Mouse (Mus musculus) embryo, embryonic 11.5 days (tissue): ENCODE results near the gene Hist2h2ac.
"Not testable (repeated sequence)": the region's sequence is repeated elsewhere in the genome, so short reads cannot be mapped to it uniquely, and the experiment has no call there.

Experiments used
- DNase-seq: peaks from one replicate; pipeline ENCODE4 v3.0.0-alpha.2; 2012; ENCODE audit warnings: low read depth, low spot score

Gene Hist2h2ac

GRCm38 (mm10) chr3:96181510-96182381 lies 38.9 kb downstream of the Hist2h2ac start:
- no peak for DNase-seq

GRCm38 (mm10) chr3:96180727-96181477 lies 39.8 kb downstream of the Hist2h2ac start, which contains the start of gene Sv2a:
TSS of gene Sv2a (plus strand) at chr3:96181151.
- DNase-seq = no peak

GRCm38 (mm10) chr3:96179531-96179930 lies 41.1 kb downstream of the Hist2h2ac start:
- DNase-seq = no peak

GRCm38 (mm10) chr3:96178902-96179301 lies 41.8 kb downstream of the Hist2h2ac start:
- DNase-seq = no peak

- DNase-seq = no peak
These were observed 42.3 kb downstream of the Hist2h2ac start for GRCm38 (mm10) chr3:96178427-96178826.

- DNase-seq = no peak
These were observed 45.4 kb downstream of the Hist2h2ac start for GRCm38 (mm10) chr3:96175251-96175650.

- not testable (repeated sequence) for DNase-seq
These were observed 46.6 kb downstream of the Hist2h2ac start for GRCm38 (mm10) chr3:96174042-96174441.

- DNase-seq = no peak
These were observed 47.5 kb downstream of the Hist2h2ac start for GRCm38 (mm10) chr3:96173185-96173584.

GRCm38 (mm10) chr3:96172197-96173178 lies 48.2 kb downstream of the Hist2h2ac start, which contains the start of gene Sf3b4:
TSS of gene Sf3b4 (plus strand) at chr3:96172332.
- DNase-seq = peak; percentile 80

GRCm38 (mm10) chr3:96171583-96172196 lies 49.0 kb downstream of the Hist2h2ac start:
- no peak for DNase-seq

- no peak for DNase-seq
These were observed 49.6 kb downstream of the Hist2h2ac start for GRCm38 (mm10) chr3:96170976-96171545.
